Mouse (Mus musculus): ENCODE measurements at regions not wholly inside any gene's neighbourhood (a gene's known extent, or its start where the extent isn't known, plus 50 kb on each side); places are given as distances from the start of the nearest gene placed in this dataset.

DNA sequence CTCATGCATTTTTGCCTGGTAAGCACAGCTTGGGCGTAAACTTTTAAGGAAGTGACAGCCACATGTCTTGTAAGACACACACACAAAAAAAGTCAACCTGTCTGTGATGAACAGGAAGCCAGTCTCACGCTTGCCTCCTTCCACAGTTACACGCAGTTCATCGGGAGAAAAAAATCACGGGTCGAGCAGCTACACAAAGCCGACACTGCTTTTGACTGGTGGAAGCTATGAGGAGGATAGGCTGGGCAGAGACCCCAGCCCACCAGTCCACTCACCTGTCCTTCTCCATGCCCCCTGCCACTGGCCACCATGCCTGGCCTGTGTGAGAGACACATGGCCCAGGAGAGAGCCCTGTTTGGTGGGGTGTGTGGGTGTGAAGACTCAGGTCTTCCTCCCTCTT, 119.2 kb downstream of the Ets2 start:
- DNase-seq = no peak
- intact Hi-C loops (cut with DNase I) = loop anchor here (5.0 kb wide), 1 partner anchor 119 kb away; the partner anchor contains the start of gene Ets2

GRCm38 (mm10) chr16:95820606-95821005, 118.7 kb downstream of the Ets2 start:
- intact Hi-C loops (cut with DNase I) = loop anchor here (5.0 kb wide), 1 partner anchor 118 kb away; the partner anchor contains the start of gene Ets2
- no peak for DNase-seq

- intact Hi-C loops (cut with DNase I) = loop anchor here (5.0 kb wide), 1 partner anchor 118 kb away; the partner anchor contains the start of gene Ets2
- DNase-seq = no peak
These were observed 118.1 kb downstream of the Ets2 start for GRCm38 (mm10) chr16:95820013-95820412.

DNA sequence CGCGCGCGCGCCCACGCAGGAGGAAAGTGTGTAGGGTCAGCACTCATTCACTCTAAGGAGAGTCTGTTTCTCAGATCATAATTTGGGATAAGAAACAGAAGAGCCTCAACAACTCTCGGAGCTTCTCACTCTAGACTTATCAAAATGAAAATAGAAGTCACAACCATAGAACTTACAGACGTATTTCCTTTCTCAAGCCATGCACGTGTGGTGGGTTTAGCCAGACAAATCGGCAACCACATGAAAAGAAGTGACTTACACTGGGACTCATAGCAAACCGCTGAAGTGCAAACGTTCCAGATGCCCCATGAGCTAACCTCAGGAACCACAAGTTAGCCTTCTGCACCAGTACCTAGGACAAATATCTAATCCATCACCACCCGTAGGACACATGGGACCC, 114.1 kb downstream of the Ets2 start:
- intact Hi-C loops (cut with DNase I) = no loop called here
- no peak for DNase-seq

DNA sequence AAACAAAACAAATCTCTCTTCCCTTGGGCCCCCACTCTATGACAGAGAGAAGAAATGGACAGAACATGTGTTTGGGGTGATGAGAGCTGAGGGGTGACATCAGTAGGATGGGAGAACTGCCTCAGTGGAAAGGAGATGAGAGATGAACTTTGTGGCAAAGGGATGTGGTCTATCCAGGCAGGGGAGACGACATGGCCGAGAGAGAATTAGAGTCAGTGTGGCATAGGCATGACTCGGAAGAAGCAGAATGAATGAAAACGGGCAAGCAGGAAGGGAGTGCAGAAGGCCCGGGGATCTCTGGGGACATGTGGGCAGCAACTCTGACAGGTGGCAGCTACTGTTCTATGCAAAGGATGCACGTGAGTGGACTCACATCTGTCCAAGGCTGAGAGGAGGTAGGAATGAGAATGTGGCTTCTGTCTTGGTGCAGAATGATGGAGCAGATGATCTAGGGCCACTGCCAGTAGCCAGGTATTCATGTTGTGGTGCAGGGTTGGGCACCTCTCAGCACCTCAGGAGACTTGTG, 113.4 kb downstream of the Ets2 start:
- no peak for DNase-seq
- intact Hi-C loops (cut with DNase I) = no loop called here

DNA sequence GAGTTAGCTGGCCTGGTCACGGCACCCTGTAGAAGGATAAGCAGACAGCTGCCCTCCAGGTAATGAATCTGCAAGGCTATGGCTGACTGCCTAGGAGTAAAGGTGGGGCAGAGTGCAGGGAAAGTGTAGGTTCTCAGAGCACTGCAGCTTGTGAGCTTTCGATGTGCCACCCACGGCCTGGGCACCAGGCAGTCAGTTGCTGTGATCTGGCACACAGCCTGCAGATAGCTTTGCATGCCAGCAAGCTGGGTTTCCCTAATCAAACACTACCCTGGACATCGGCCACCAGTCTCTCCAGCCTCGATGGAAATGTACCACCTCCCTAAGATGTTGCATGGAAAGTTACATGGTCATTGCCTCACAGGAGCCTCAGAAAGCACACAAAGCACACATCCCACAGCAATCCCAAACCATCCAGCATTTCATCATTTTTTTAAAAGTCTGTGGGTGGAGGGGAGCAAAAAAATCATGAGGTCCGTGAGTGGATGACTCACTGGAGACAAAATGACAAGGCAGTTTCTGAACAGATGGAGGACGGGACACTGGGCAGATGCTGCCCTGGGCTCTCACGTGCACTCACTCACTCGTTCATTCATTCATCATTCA, 112.7 kb downstream of the Ets2 start:
- intact Hi-C loops (cut with DNase I) = no loop called here
- no peak for DNase-seq

- peak in 1 of 2 experiments; percentile 42 for DNase-seq
- intact Hi-C loops (cut with DNase I) = no loop called here
These were observed 109.2 kb downstream of the Ets2 start for GRCm38 (mm10) chr16:95811092-95811491.

- intact Hi-C loops (cut with DNase I) = no loop called here
- DNase-seq = no peak
These were observed 107.4 kb downstream of the Ets2 start for GRCm38 (mm10) chr16:95809127-95809876.

DNA sequence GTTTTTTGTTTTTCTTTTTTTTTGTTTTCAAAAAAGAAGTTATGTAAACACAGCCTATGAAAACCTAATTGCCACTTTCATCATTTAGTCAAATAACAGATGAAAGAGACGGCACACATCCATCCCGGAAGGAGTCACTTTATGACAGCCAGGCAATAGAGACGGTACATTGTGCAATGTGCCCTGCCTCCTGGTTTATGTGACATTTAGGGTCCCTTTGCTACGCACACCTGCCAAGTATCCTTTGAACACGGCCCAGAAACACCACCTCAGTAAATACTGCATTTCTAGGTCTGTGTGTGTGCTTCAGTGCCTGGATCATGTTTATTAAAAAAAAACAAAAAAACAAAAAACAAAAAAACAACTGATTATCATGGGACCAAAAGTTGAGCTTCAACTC, 104.6 kb downstream of the Ets2 start:
- intact Hi-C loops (cut with DNase I) = no loop called here
- DNase-seq = no peak

DNA sequence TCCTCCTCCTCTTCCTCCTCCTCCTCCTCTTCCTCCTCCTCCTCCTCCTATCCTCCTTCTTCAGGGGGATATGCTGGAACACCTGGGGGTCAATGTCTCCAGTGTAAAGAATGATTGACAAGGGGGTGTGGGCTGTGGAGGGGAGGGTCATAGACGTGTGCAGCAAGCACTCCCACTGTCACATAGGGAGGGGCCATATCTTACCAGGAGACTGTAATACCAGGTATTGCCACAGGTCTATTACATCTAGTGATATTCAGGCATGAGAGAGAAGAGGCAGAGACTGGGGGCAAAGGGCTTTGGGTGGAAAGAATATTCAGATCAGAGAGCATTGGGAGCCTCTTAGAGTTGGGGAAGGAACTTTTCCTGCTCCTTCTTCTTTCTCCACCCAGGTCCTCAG, 102.3 kb downstream of the Ets2 start:
- intact Hi-C loops (cut with DNase I) = no loop called here
- no peak for DNase-seq

DNA sequence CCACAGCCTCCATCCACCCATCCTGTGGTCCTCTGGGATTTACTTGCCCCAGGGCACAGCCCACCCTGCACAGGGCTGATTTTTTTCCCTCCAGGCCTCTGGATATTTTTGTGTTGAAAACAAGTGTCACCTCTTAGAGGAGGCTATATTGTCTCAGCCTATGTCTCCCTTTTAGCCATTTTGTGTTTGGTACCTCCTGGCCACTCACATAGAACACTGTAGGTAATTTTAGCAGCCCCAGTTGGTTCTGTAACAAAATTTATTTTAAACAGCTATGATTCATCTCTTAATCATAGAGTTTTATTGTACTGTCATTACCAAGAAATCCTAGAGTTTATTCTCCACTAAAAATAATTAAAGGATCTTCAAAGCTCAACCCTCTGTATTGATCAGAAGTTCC, 100.8 kb downstream of the Ets2 start:
- DNase-seq = no peak
- intact Hi-C loops (cut with DNase I) = no loop called here

GRCm38 (mm10) chr16:95802207-95802606, 100.3 kb downstream of the Ets2 start:
- intact Hi-C loops (cut with DNase I) = no loop called here
- no peak for DNase-seq

GRCm38 (mm10) chr16:95800911-95801442, 99.1 kb downstream of the Ets2 start:
- intact Hi-C loops (cut with DNase I) = no loop called here
- DNase-seq = no peak

GRCm38 (mm10) chr16:95798582-95798981, 96.7 kb downstream of the Ets2 start:
- intact Hi-C loops (cut with DNase I) = no loop called here
- DNase-seq = no peak

- no peak for DNase-seq
- intact Hi-C loops (cut with DNase I) = no loop called here
These were observed 96.2 kb downstream of the Ets2 start for GRCm38 (mm10) chr16:95798099-95798498.

DNA sequence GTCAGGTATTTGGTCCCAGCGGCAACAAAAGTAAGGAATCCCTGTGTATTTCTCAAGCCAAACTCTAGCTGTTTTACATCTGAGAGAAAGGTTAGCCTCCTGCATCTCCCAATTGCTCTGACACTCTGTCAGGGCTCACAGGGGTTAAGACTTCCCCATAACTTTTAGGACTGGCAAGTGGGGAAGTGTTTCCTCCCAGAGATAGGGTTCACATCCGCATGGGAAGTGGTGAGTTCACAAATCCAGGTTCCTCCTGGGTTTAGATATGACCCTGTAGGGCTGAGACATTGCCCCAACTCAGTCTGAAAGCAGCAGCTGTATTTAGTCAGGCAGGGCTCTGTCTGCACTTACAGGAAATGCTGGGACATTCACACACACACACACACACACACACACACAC, 95.3 kb downstream of the Ets2 start:
- intact Hi-C loops (cut with DNase I) = no loop called here

DNA sequence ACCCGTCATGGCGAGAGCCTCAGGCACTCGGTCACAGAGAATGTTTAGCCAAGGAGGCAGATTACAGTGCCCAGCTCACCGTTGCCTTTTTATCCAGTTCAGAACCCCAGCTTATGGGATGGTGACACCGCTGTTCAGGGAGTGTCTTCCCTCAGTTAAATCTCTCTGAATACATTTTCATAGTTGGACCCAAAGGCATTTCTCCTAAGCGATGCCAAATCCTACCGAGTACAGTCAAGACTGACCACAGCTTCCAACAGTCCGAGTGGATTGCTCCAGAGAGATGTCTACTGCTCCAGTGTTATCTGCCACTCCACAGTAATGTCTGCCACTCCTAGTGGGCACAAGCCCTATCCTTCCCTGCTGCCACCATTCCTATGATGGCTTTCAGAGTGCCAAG, 93.0 kb downstream of the Ets2 start:
- intact Hi-C loops (cut with DNase I) = no loop called here
- no peak for DNase-seq

More for the DNA sequence above, 95.3 kb downstream of the Ets2 start:
- DNase-seq = no peak

- intact Hi-C loops (cut with DNase I) = no loop called here
These were observed 92.4 kb downstream of the Ets2 start for GRCm38 (mm10) chr16:95794281-95794727.

DNA sequence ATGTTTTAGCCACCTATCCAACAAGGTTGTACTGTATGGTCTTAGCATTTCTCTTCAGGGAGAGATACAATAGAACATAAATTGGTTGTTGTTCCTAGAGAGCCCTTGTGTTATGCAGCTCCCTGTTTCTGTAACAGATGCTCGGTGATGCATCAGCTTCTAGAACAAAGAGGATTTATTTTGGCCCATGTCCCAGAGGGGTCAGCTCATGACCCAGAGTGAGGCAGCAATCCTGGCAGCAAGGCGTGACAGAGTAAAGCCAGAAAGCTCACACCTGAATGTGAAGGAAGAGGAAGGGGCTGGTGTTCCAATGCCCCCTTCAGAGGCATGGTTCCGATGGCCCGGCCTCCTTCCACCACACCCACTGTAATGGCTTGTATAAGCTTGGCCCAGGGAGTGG, 88.8 kb downstream of the Ets2 start:
- no peak for DNase-seq
- intact Hi-C loops (cut with DNase I) = no loop called here

More at GRCm38 (mm10) chr16:95794281-95794727, 92.4 kb downstream of the Ets2 start:
- no peak for DNase-seq

GRCm38 (mm10) chr16:95789548-95789947, 87.7 kb downstream of the Ets2 start:
- intact Hi-C loops (cut with DNase I) = no loop called here
- DNase-seq = no peak

DNA sequence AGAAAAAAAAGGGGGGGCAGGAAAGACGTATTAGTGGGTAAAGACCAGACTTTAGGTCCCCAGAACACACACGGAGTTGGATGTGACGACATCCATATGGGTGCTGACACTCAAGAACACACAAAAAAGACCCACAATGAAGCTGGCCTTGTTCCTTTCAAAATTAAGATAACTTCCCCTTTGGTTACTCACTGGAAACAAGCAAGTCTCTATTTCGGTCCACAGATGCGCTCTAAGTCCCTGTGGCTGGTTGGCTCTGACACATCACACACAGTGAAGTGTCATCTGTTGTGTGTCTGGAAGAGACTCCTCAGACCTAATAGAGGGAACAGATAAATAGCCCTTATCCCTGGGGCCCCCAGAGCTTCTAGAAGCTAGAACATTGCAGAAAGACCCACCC, 79.8 kb downstream of the Ets2 start:
- DNase-seq = no peak
- intact Hi-C loops (cut with DNase I) = no loop called here

DNA sequence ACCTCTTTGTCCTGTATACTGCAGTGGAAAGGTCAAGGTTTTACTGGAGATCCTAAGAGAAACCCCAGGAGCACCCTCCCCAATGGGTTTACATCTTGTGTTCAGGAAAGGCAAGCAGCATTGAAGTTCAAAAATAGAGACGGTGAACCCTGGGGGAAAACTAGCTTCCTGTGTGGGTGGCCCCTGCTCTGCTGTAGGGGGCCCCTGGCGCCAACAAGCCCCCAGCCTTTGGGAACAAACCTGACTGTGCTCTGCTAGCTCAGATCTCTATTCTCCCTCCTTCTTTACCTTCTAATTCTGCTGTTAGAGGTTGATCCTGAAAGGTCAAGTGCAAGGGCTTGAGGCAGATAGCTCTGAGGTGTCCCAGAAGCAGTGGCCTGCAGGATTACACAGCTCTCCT, 78.6 kb downstream of the Ets2 start:
- intact Hi-C loops (cut with DNase I) = no loop called here
- DNase-seq = no peak
